Mouse (Mus musculus) heart, postnatal 0 days (tissue): ENCODE data around the gene Efhd1. TPM values are rescaled to one million over a fixed set of nuclear protein-coding genes. Genes with fewer than 3 reads are reported as not detected.

Experiments
- ATAC-seq: fragments of 200-750 bp; cut with Nextera tagmentation; 2 replicates; pipeline ENCODE4 v1.8.0; 2017; ENCODE audit warnings: low read depth, moderate number of reproducible peaks, moderate library complexity; ENCODE audit not compliant: insufficient read depth
- DNase-seq: peaks from one replicate; pipeline ENCODE4 v3.0.0-alpha.2; 2016; ENCODE audit warnings: low spot score
- H3K27ac ChIP-seq: fragments of 300-500 bp; sonication (generic); 2 replicates; pipeline ENCODE4 v1.5.1; 2014; ENCODE audit warnings: low read depth, mild to moderate bottlenecking
- H3K27me3 ChIP-seq: fragments of 300-500 bp; sonication (generic); 2 replicates; pipeline ENCODE4 v1.6.1; 2014; ENCODE audit warnings: low read length, mixed read lengths; ENCODE audit not compliant: control insufficient read depth, insufficient read depth
- H3K36me3 ChIP-seq: fragments of 300-500 bp; sonication (generic); replicated peaks from 2 replicates; pipeline ENCODE4 v1.6.1; 2014; ENCODE audit warnings: low read length, mixed read lengths; ENCODE audit not compliant: control insufficient read depth, insufficient read depth
- H3K4me1 ChIP-seq: fragments of 300-500 bp; sonication (generic); 2 replicates; pipeline ENCODE4 v1.6.1; 2014; ENCODE audit warnings: antibody characterized with exemption; ENCODE audit not compliant: control insufficient read depth, insufficient read depth
- H3K4me2 ChIP-seq: fragments of 300-500 bp; sonication (generic); 2 replicates; pipeline ENCODE4 v1.6.1; 2014; ENCODE audit warnings: low read depth, mild to moderate bottlenecking, low read length, moderate library complexity
- H3K4me3 ChIP-seq: fragments of 300-500 bp; sonication (generic); 2 replicates; pipeline ENCODE4 v1.5.1; 2014; ENCODE audit warnings: low read depth, low read length
- H3K9ac ChIP-seq: fragments of 300-500 bp; sonication (generic); replicated peaks from 2 replicates; pipeline ENCODE4 v1.6.1; 2014; ENCODE audit warnings: low read depth, low read length, mixed read lengths
- H3K9me3 ChIP-seq: fragments of 300-500 bp; sonication (generic); replicated peaks from 2 replicates; pipeline ENCODE4 v1.6.1; 2016; ENCODE audit warnings: low read length; ENCODE audit not compliant: control insufficient read depth
- CTCF ChIP-seq: IDR thresholded peaks from 2 replicates; pipeline ENCODE4 v1.5.1; 2016; ENCODE audit warnings: antibody characterized with exemption, control low read depth, low read depth
- EP300 ChIP-seq: IDR thresholded peaks from 2 replicates; pipeline ENCODE4 v1.6.1; 2016; ENCODE audit warnings: antibody characterized with exemption, low read depth
- WGBS: fragments of 180-500 bp; shearing (Covaris S2); extraction: QIAGEN DNeasy Blood & Tissue Kit; methylation state at CpG from one replicate; pipeline ENCODE4 v1.1.7; 2014; 5-methylcytosine and 5-hydroxymethylcytosine counted together
- polyA plus RNA-seq: library from polyadenylated mRNA; unstranded; fragments of >200 nt; fragmentation: Nextera tagmentation; extraction: Ambion mirVana; gene quantifications from 2 replicates; pipeline ENCODE4 v1.2.1, GENCODE M21; 2015
- total RNA-seq: library from RNA; depleted of rRNA; stranded (reverse); fragments of >200 nt; gene quantifications from 2 replicates; pipeline ENCODE4 v1.2.3, GENCODE M21; 2014; ENCODE audit warnings: low replicate concordance

Gene Efhd1
- total and polyA plus RNA-seq, 2 experiments from 2014 or later: 0.38 to 2.5 TPM

DNA sequence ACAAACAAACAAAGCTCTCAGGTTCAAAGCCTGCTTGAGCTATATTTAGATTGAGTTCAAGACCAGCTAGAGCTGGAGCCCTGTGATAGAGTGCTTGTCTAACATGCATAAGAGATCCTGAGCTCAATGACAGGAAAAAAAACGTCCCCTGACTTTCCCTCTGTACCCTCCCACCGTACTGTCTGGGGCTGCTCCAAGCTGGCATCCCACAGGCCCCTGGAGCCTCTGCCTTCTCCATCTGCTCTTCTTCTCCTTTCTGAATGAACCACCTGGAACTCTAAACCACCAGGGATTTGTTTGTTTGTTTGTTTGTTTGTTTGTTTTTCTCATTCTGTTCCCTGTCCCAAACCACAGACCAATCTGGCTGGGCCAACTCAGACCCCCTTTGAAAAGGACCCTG is 11.9 kb downstream of the Efhd1 start:
- Histone ChIP-seq H3K4me2 (no peak overlapping the region), H3K9me3 (no peaks in the 10 kb centered on the region), H3K9ac (no peak overlapping the region), H3K27ac (no peak overlapping the region), H3K4me1 (peaks cover 12% of the 10 kb centered on the region), H3K27me3 (no peaks in the 10 kb centered on the region), H3K4me3 (no peak overlapping the region), H3K36me3 (no peaks in the 10 kb centered on the region)
- TF ChIP-seq EP300 (no peak), CTCF (no peak)
- WGBS: 23% methylated on average over 2 of the region's 2 CpGs
- DNase-seq: no peak
- ATAC-seq: no peak

DNA sequence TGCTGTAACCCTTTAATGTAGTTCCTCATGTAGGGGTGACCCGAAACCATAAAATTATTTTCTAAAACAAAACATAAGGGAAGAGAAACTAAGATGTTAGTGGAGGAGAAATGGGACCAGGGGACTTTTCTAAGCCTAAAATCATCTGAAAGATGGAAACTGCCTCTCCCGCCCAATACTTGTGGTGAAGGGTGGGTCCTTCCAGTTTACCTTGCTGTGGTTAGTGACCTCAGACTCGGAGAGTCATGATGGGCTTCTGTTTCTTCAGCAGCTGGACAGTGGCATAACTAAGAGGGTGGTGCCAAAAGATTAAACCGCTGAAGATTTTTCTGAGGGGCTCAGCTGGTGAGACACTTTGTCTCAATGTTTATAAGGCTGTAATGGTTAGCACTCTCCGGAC is 16.1 kb downstream of the Efhd1 start:
- H3K4me3 ChIP-seq: no peak overlapping the region
- H3K4me1 ChIP-seq: no peaks in the 10 kb centered on the region
- H3K36me3 ChIP-seq: no peaks in the 10 kb centered on the region
- DNase-seq: no peak
- ATAC-seq: no peak
- WGBS: 76% methylated on average over 5 of the region's 5 CpGs
- H3K9me3 ChIP-seq: no peaks in the 10 kb centered on the region
- no peak overlapping the region for H3K9ac ChIP-seq
- no peak overlapping the region for H3K27ac ChIP-seq
- TF ChIP-seq CTCF (no peak), EP300 (no peak)
- H3K27me3 ChIP-seq: no peaks in the 10 kb centered on the region
- H3K4me2 ChIP-seq: no peak overlapping the region

- H3K9ac ChIP-seq: no peak overlapping the region
- H3K4me1 ChIP-seq: no peaks in the 10 kb centered on the region
- no peak overlapping the region for H3K27ac ChIP-seq
- no peak overlapping the region for H3K4me3 ChIP-seq
- H3K9me3 ChIP-seq: no peaks in the 10 kb centered on the region
- ATAC-seq (no peak), DNase-seq (no peak)
- 31% methylated on average over 20 of the region's 20 CpGs for WGBS
- H3K36me3 ChIP-seq: no peaks in the 10 kb centered on the region
- H3K27me3 ChIP-seq: no peaks in the 10 kb centered on the region
- peak overlapping the region; percentile 30 for H3K4me2 ChIP-seq
- no peak for TF ChIP-seq EP300
- TF ChIP-seq CTCF: no peak
Observed at GRCm38 (mm10) chr1:87281599-87282412, 17.6 kb downstream of the Efhd1 start.

DNA sequence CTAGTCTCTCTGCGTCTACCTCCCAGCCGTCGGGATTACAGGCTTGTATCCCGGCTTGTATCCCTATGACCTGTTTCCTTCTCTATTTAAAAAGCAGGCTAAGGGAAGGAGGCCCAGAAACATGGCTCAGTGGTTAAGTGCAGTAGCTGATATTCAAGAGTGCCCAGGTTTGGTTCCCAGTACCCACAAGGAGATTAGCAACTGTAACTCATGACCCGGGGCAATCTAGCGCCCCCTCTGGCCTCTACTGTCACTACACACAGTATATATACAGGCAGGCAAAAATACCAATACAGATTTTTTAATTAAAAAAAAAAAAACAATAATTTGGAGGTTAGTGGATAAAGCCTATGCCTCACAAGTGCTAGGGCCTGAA is 18.2 kb downstream of the Efhd1 start:
- Histone ChIP-seq H3K27me3 (no peaks in the 10 kb centered on the region), H3K27ac (no peak overlapping the region), H3K4me3 (no peak overlapping the region), H3K9me3 (no peaks in the 10 kb centered on the region), H3K9ac (no peak overlapping the region), H3K4me2 (no peak overlapping the region), H3K4me1 (no peaks in the 10 kb centered on the region), H3K36me3 (no peaks in the 10 kb centered on the region)
- 60% methylated on average over 6 of the region's 6 CpGs for WGBS
- ATAC-seq (no peak), DNase-seq (no peak)
- TF ChIP-seq CTCF (no peak), EP300 (no peak)

GRCm38 (mm10) chr1:87283410-87283960 is 19.3 kb downstream of the Efhd1 start:
- Histone ChIP-seq H3K36me3 (no peaks in the 10 kb centered on the region), H3K4me3 (no peak overlapping the region), H3K4me1 (no peaks in the 10 kb centered on the region), H3K27me3 (no peaks in the 10 kb centered on the region), H3K27ac (no peak overlapping the region), H3K9me3 (no peaks in the 10 kb centered on the region), H3K4me2 (no peak overlapping the region), H3K9ac (no peak overlapping the region)
- no peak for DNase-seq
- ATAC-seq: no peak
- TF ChIP-seq EP300: no peak
- no peak for TF ChIP-seq CTCF
- 82% methylated on average over 10 of the region's 10 CpGs for WGBS
